Mouse (Mus musculus) forebrain, embryonic 11.5 days (tissue): Measurements from ENCODE around the gene Lim2. TPM values are rescaled to one million over a fixed set of nuclear protein-coding genes. Genes with fewer than 3 reads are reported as not detected.

Experiments used
- ATAC-seq: fragments of 200-750 bp; cut with Nextera tagmentation; replicated peaks from 2 replicates; pipeline ENCODE4 v1.8.0; 2017; ENCODE audit warnings: moderate TSS enrichment; ENCODE audit not compliant: low FRiP score
- DNase-seq: peaks from one replicate; pipeline ENCODE4 v3.0.0-alpha.2; 2017; ENCODE audit warnings: low spot score
- H3K27ac ChIP-seq: fragments of 300-500 bp; sonication (generic); 2 replicates; pipeline ENCODE4 v1.5.1; 2014; ENCODE audit warnings: low read depth, low read length
- H3K27me3 ChIP-seq: fragments of 300-500 bp; sonication (generic); 2 replicates; pipeline ENCODE4 v1.6.1; 2014; ENCODE audit warnings: mild to moderate bottlenecking, low read length, mixed read lengths; ENCODE audit not compliant: control insufficient read depth, insufficient read depth
- H3K36me3 ChIP-seq: fragments of 300-500 bp; sonication (generic); 2 replicates; pipeline ENCODE4 v1.6.1; 2014; ENCODE audit warnings: mild to moderate bottlenecking, low read length, moderate library complexity, mixed read lengths; ENCODE audit not compliant: control insufficient read depth, insufficient read depth
- H3K4me1 ChIP-seq: fragments of 300-500 bp; sonication (generic); replicated peaks from 2 replicates; pipeline ENCODE4 v1.6.1; 2014; ENCODE audit warnings: low read length, mixed read lengths; ENCODE audit not compliant: control insufficient read depth, insufficient read depth
- H3K4me2 ChIP-seq: fragments of 300-500 bp; sonication (generic); 2 replicates; pipeline ENCODE4 v1.6.1; 2014; ENCODE audit warnings: low read depth, mild to moderate bottlenecking, low read length, moderate library complexity, mixed read lengths; ENCODE audit not compliant: severe bottlenecking
- H3K4me3 ChIP-seq: fragments of 300-500 bp; sonication (generic); 2 replicates; pipeline ENCODE4 v1.5.1; 2014; ENCODE audit warnings: low read depth, low read length
- H3K9ac ChIP-seq: fragments of 300-500 bp; sonication (generic); 2 replicates; pipeline ENCODE4 v1.6.1; 2014; ENCODE audit warnings: low read length
- H3K9me3 ChIP-seq: fragments of 300-500 bp; sonication (generic); 2 replicates; pipeline ENCODE4 v1.6.1; 2016; ENCODE audit warnings: low read length, mixed read lengths; ENCODE audit not compliant: control insufficient read depth
- WGBS: fragments of 180-500 bp; shearing (Covaris S2); extraction: QIAGEN DNeasy Blood & Tissue Kit; methylation state at CpG from one replicate; pipeline ENCODE4 v1.1.7; 2014; 5-methylcytosine and 5-hydroxymethylcytosine counted together
- polyA plus RNA-seq: library from polyadenylated mRNA; unstranded; fragments of >200 nt; fragmentation: Nextera tagmentation; extraction: Ambion mirVana; gene quantifications from 2 replicates; pipeline ENCODE4 v1.2.1, GENCODE M21; 2014

Gene Lim2
- polyA plus RNA-seq, 1 experiment from 2014 or later = not detected

- ATAC-seq (peak; percentile 58), DNase-seq (peak; percentile 90)
- H3K4me3 ChIP-seq = peak overlapping the region; percentile 35
- no peak overlapping the region for H3K27ac ChIP-seq
- H3K4me1 ChIP-seq = no peaks in the 10 kb centered on the region
- WGBS = under 1% methylated on average over 32 of the region's 33 CpGs
- no peaks in the 10 kb centered on the region for H3K36me3 ChIP-seq
- H3K9me3 ChIP-seq = no peaks in the 10 kb centered on the region
- peak overlapping the region; percentile 29 for H3K9ac ChIP-seq
- H3K27me3 ChIP-seq = peaks cover 12% of the 10 kb centered on the region
- H3K4me2 ChIP-seq = peak overlapping the region; percentile 72
Measured at GRCm38 (mm10) chr7:43466099-43466694, 38.7 kb downstream of the Lim2 start.

- no peaks in the 10 kb centered on the region for H3K9me3 ChIP-seq
- peaks cover 2% of the 10 kb centered on the region; the same call in 1 of the 2 replicates for H3K27me3 ChIP-seq
- H3K4me1 ChIP-seq = no peaks in the 10 kb centered on the region
- no peak overlapping the region for H3K4me3 ChIP-seq
- WGBS = 38% methylated on average over 8 of the region's 8 CpGs
- ATAC-seq (no peak), DNase-seq (peak; percentile 82)
- no peak overlapping the region for H3K4me2 ChIP-seq
- H3K9ac ChIP-seq = no peak overlapping the region
- no peak overlapping the region for H3K27ac ChIP-seq
- no peaks in the 10 kb centered on the region for H3K36me3 ChIP-seq
Measured at GRCm38 (mm10) chr7:43470373-43470772, 42.9 kb downstream of the Lim2 start.

GRCm38 (mm10) chr7:43475706-43476105, 48.2 kb downstream of the Lim2 start:
- 9% methylated on average over 23 of the region's 23 CpGs for WGBS
- Histone ChIP-seq H3K4me2 (no peak overlapping the region), H3K4me1 (0 out of 2 replicates have a peak, but pooled peaks cover 1% of the 10 kb centered on the region), H3K36me3 (no peaks in the 10 kb centered on the region), H3K9me3 (no peaks in the 10 kb centered on the region), H3K27me3 (peaks cover 26% of the 10 kb centered on the region), H3K27ac (no peak overlapping the region), H3K4me3 (no peak overlapping the region), H3K9ac (no peak overlapping the region)
- peak; percentile 64 for DNase-seq
- 0 out of 2 replicates have a peak, but pooled peaks have one; percentile 28 for ATAC-seq

- H3K4me1 ChIP-seq = 0 out of 2 replicates have a peak, but pooled peaks cover 1% of the 10 kb centered on the region
- no peaks in the 10 kb centered on the region for H3K36me3 ChIP-seq
- no peak overlapping the region for H3K4me2 ChIP-seq
- H3K4me3 ChIP-seq = no peak overlapping the region
- DNase-seq = no peak
- H3K9me3 ChIP-seq = no peaks in the 10 kb centered on the region
- H3K27me3 ChIP-seq = peaks cover 26% of the 10 kb centered on the region
- H3K27ac ChIP-seq = no peak overlapping the region
- H3K9ac ChIP-seq = no peak overlapping the region
- WGBS = 6% methylated on average over 13 of the region's 13 CpGs
- ATAC-seq = peak; percentile 42; the same call in 1 of the 2 replicates
Measured at GRCm38 (mm10) chr7:43476376-43476775, 48.9 kb downstream of the Lim2 start.

- Histone ChIP-seq H3K4me3 (no peak overlapping the region), H3K36me3 (no peaks in the 10 kb centered on the region), H3K27me3 (peaks cover 17% of the 10 kb centered on the region), H3K4me2 (no peak overlapping the region), H3K27ac (no peak overlapping the region), H3K4me1 (0 out of 2 replicates have a peak, but pooled peaks cover 3% of the 10 kb centered on the region), H3K9me3 (no peaks in the 10 kb centered on the region), H3K9ac (no peak overlapping the region)
- WGBS = 73% methylated on average over 3 of the region's 3 CpGs
- ATAC-seq (no peak), DNase-seq (no peak)
Measured at GRCm38 (mm10) chr7:43481191-43481590, 53.7 kb downstream of the Lim2 start.

GRCm38 (mm10) chr7:43482090-43482716, 54.7 kb downstream of the Lim2 start:
- Histone ChIP-seq H3K4me1 (0 out of 2 replicates have a peak, but pooled peaks cover 2% of the 10 kb centered on the region), H3K27ac (no peak overlapping the region), H3K36me3 (no peaks in the 10 kb centered on the region), H3K9me3 (no peaks in the 10 kb centered on the region), H3K4me2 (no peak overlapping the region), H3K9ac (no peak overlapping the region), H3K4me3 (no peak overlapping the region), H3K27me3 (peaks cover 9% of the 10 kb centered on the region)
- WGBS = 49% methylated on average over 8 of the region's 8 CpGs
- DNase-seq = no peak
- ATAC-seq = peak; percentile 67

- 24% methylated on average over 10 of the region's 10 CpGs for WGBS
- H3K4me2 ChIP-seq = no peak overlapping the region
- DNase-seq = no peak
- no peaks in the 10 kb centered on the region for H3K27me3 ChIP-seq
- H3K9ac ChIP-seq = no peak overlapping the region
- ATAC-seq = no peak
- H3K4me3 ChIP-seq = no peak overlapping the region
- no peak overlapping the region for H3K27ac ChIP-seq
- H3K9me3 ChIP-seq = no peaks in the 10 kb centered on the region
- no peaks in the 10 kb centered on the region for H3K36me3 ChIP-seq
- H3K4me1 ChIP-seq = 0 out of 2 replicates have a peak, but pooled peaks cover 2% of the 10 kb centered on the region
Measured at GRCm38 (mm10) chr7:43483236-43483635, 55.8 kb downstream of the Lim2 start.
